Mouse (Mus musculus): ENCODE measurements at regions not wholly inside any gene's neighbourhood (a gene's known extent, or its start where the extent isn't known, plus 50 kb on each side); places are given as distances from the start of the nearest gene placed in this dataset.

DNA sequence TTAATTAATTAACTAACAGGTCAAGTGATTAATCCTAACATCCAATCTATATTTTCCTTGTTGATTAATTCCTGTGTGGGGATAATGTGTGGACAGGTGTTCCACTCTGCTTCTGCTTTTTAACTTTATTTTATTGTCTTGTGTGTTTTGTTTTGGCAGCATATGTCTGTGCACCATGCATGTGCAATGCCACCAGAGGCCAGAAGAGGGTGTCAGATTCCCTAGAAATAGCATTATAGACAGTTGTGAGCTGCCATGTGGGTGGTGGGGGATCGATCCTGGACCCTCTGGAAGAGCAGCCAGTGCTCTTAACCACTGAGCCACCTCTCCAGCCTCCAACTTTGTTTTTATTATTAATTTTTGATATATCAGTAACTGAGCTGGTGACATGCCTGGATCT, 65.6 kb downstream of the En1 start:
- Histone ChIP-seq H3K27ac (ENCODE audit: low read length) (no peak overlapping the region), H3K4me2 (ENCODE audit: low read depth, low read length) (no peak overlapping the region), H3K4me1 (ENCODE audit: control insufficient read depth, low read depth, low read length) (no peaks in the 10 kb centered on the region), H3K36me3 (ENCODE audit: control insufficient read depth, insufficient read depth) (no peaks in the 10 kb centered on the region), H3K4me3 (ENCODE audit: low read depth, low read length) (no peak overlapping the region), H3K9me3 (replicated peaks; ENCODE audit: control insufficient read depth, low read length) (no peaks in the 10 kb centered on the region), H3K9ac (ENCODE audit: low read depth, low read length) (no peak overlapping the region), H3K27me3 (ENCODE audit: control insufficient read depth, insufficient read depth, low read depth, low read length) (no peaks in the 10 kb centered on the region)
- ATAC-seq (ENCODE audit: low read depth): no peak
- 36% methylated on average over 1 of the region's 1 CpGs for WGBS (ENCODE audit: insufficient replicate concordance)

DNA sequence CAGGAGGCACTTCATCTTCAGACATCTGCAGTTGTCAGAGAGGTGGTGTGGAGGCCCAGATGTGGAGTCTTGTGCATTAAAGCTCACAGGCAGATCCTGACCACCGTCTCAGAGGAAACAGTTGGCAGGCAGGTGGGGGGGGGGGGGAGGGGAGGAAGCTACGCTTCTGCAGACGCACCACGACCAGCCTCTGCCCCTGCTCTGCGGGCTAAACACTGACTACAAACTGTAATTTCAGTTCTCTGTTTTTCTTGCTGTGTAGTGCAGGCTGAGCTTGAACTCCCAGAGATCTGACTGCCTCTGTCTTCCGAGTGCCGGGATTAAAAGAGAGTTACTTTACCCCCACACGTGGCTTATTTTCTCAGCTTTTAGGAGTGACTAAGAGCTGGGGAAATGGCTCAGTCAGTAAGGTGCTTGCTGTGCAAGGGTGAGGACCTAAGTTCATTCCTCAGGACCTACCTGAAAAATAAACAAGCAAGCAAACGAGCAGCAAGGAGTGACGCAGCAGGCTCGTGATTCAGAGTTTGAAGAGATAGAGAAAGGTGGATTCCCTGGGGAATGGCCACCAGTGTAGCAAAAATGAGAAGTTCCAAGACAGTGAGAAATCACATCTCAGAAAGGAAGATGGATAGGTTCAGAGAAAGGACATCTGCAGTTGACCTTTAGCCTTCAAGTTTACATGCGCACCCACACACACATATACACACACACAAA, 81.5 kb downstream of the En1 start:
- H3K27ac ChIP-seq (ENCODE audit: low read length): no peak overlapping the region
- no peak overlapping the region for H3K4me2 ChIP-seq (ENCODE audit: low read depth, low read length)
- no peak for ATAC-seq (ENCODE audit: low read depth)

DNA sequence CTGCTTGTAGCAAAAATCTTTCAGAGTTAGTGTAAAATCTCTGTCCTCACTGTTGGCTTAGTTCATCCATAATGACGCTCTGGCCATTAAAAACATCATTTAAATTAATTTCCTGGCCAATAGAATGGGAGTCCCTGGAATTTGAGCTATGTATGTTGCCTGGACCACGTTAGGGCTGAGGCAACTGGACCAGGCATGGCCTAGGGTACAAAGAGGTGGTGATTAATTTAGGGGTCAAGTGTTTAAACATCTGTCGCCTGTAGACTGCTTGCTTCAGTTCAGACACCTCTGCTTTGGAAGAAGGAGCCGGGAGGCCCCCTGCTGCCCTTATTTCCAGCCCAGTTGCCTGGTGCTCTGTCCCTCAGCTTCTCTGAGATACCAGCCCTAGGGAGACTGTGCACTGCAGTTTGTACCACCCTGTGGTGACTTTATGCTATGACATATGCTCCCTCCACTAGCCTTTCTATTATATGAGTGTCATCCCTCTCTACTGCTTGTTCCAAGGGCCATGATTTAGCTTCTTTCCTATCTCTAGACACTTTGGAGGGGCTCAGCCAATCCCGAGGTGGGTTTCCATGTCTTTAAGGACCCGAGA, 83.5 kb downstream of the En1 start:
- no peak for ATAC-seq (ENCODE audit: low read depth)
- Histone ChIP-seq H3K27me3 (ENCODE audit: control insufficient read depth, insufficient read depth, low read depth, low read length) (no peaks in the 10 kb centered on the region), H3K36me3 (ENCODE audit: control insufficient read depth, insufficient read depth) (no peaks in the 10 kb centered on the region), H3K4me3 (ENCODE audit: low read depth, low read length) (no peak overlapping the region), H3K27ac (ENCODE audit: low read length) (no peak overlapping the region), H3K4me2 (ENCODE audit: low read depth, low read length) (no peak overlapping the region), H3K9me3 (replicated peaks; ENCODE audit: control insufficient read depth, low read length) (no peaks in the 10 kb centered on the region), H3K9ac (ENCODE audit: low read depth, low read length) (no peak overlapping the region), H3K4me1 (ENCODE audit: control insufficient read depth, low read depth, low read length) (no peaks in the 10 kb centered on the region)
- WGBS (ENCODE audit: insufficient replicate concordance): 34% methylated on average over 6 of the region's 6 CpGs

More for the DNA sequence above, 81.5 kb downstream of the En1 start:
- H3K9me3 ChIP-seq (replicated peaks; ENCODE audit: control insufficient read depth, low read length): no peaks in the 10 kb centered on the region
- no peaks in the 10 kb centered on the region for H3K4me1 ChIP-seq (ENCODE audit: control insufficient read depth, low read depth, low read length)
- no peak overlapping the region for H3K9ac ChIP-seq (ENCODE audit: low read depth, low read length)
- no peak overlapping the region for H3K4me3 ChIP-seq (ENCODE audit: low read depth, low read length)
- no peaks in the 10 kb centered on the region for H3K27me3 ChIP-seq (ENCODE audit: control insufficient read depth, insufficient read depth, low read depth, low read length)
- WGBS (ENCODE audit: insufficient replicate concordance): 40% methylated on average over 11 of the region's 12 CpGs
- H3K36me3 ChIP-seq (ENCODE audit: control insufficient read depth, insufficient read depth): no peaks in the 10 kb centered on the region

DNA sequence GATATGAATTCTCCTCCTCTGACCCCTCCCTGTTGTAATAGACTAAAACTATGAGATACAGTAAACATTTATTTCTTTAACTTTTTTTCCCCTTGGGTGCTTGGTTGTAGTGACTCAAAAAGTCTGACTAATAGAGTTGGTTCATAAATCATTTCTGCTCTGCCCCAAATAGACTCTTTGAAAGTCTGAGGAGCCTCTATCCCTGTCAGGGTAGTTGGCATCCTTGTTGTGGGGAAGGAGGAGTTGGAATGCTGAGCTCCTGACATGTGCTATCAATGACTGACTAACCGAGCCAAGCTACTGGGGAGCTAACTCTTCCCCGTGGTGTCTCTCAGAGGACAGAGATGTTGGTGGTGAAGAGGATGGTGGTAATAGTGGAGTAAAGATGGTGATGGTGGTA, 89.4 kb downstream of the En1 start:
- H3K4me2 ChIP-seq (ENCODE audit: low read depth, low read length): no peak overlapping the region
- ATAC-seq (ENCODE audit: low read depth): no peak
- 48% methylated on average over 2 of the region's 2 CpGs for WGBS (ENCODE audit: insufficient replicate concordance)

DNA sequence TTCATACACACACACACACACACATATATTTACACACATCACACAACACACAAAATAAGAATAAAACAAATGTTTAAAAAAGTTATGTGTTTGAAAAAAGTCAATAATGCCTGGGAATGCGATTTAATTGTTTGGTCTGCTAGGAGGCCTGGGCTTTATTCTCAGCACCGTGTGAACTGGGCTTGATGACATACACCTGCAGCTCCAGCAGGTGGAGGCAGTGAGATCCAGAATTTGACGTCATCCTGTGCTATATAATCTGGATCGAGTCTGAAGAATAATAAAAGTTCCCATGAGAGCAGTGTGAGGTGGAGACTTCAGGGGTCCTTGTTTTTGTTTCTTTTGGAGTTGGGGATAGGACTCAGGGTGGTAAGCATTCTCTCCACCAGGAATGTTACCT, 96.0 kb downstream of the En1 start:
- WGBS (ENCODE audit: insufficient replicate concordance): 59% methylated on average over 4 of the region's 4 CpGs
- Histone ChIP-seq H3K9me3 (replicated peaks; ENCODE audit: control insufficient read depth, low read length) (no peaks in the 10 kb centered on the region), H3K36me3 (ENCODE audit: control insufficient read depth, insufficient read depth) (no peaks in the 10 kb centered on the region), H3K4me3 (ENCODE audit: low read depth, low read length) (no peak overlapping the region), H3K4me2 (ENCODE audit: low read depth, low read length) (no peak overlapping the region), H3K27ac (ENCODE audit: low read length) (no peak overlapping the region), H3K9ac (ENCODE audit: low read depth, low read length) (no peak overlapping the region), H3K4me1 (ENCODE audit: control insufficient read depth, low read depth, low read length) (no peaks in the 10 kb centered on the region), H3K27me3 (ENCODE audit: control insufficient read depth, insufficient read depth, low read depth, low read length) (no peaks in the 10 kb centered on the region)
- no peak for ATAC-seq (ENCODE audit: low read depth)

More for the DNA sequence above, 89.4 kb downstream of the En1 start:
- H3K9me3 ChIP-seq (replicated peaks; ENCODE audit: control insufficient read depth, low read length): no peaks in the 10 kb centered on the region
- no peak overlapping the region for H3K4me3 ChIP-seq (ENCODE audit: low read depth, low read length)
- H3K36me3 ChIP-seq (ENCODE audit: control insufficient read depth, insufficient read depth): no peaks in the 10 kb centered on the region
- H3K9ac ChIP-seq (ENCODE audit: low read depth, low read length): no peak overlapping the region
- H3K27ac ChIP-seq (ENCODE audit: low read length): no peak overlapping the region
- no peaks in the 10 kb centered on the region for H3K4me1 ChIP-seq (ENCODE audit: control insufficient read depth, low read depth, low read length)
- no peaks in the 10 kb centered on the region for H3K27me3 ChIP-seq (ENCODE audit: control insufficient read depth, insufficient read depth, low read depth, low read length)

DNA sequence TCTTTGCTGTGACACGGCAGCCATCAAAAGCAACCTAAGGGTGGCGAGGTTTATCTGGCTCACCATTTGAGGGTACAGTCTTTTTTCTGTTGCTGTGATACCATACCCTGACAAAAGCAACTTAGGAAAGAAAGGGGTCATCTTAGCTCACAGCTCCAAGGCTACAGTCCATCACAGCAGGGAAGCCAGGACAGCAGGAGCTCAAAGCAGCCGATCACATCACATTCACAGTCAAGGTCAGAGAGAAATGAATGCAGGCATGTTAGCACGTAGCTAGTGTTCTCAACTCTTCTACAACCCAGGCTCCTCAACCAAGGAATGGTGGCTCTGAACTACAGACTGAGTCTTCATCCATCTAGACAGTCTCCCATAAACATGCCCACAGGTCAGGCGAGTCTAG, 102.0 kb downstream of the En1 start:
- H3K9ac ChIP-seq (ENCODE audit: low read depth, low read length): no peak overlapping the region
- no peaks in the 10 kb centered on the region for H3K27me3 ChIP-seq (ENCODE audit: control insufficient read depth, insufficient read depth, low read depth, low read length)
- no peaks in the 10 kb centered on the region for H3K36me3 ChIP-seq (ENCODE audit: control insufficient read depth, insufficient read depth)
- H3K4me2 ChIP-seq (ENCODE audit: low read depth, low read length): no peak overlapping the region
- WGBS (ENCODE audit: insufficient replicate concordance): 59% methylated on average over 5 of the region's 5 CpGs
- H3K9me3 ChIP-seq (replicated peaks; ENCODE audit: control insufficient read depth, low read length): no peaks in the 10 kb centered on the region
- no peak overlapping the region for H3K4me3 ChIP-seq (ENCODE audit: low read depth, low read length)
- no peaks in the 10 kb centered on the region for H3K4me1 ChIP-seq (ENCODE audit: control insufficient read depth, low read depth, low read length)
- no peak overlapping the region for H3K27ac ChIP-seq (ENCODE audit: low read length)
- ATAC-seq (ENCODE audit: low read depth): no peak

DNA sequence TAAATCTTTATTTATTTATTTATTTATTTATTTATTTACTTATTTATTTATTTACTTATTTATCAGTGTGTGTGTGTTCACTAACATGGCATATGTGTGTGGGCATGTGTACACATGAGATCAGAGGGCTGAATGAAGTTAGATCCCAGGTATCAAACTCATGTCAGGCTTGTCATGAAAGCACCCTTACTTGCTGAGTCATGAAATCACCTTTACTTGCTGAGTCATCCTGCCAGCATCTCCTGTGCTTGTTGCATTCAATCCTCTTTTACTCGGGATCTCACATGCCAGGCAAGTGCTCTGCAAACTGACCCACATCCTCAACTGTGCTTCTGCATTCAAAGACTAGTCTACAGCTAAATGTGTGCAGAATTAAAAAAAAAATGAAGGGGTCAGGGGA, 103.8 kb downstream of the En1 start:
- Histone ChIP-seq H3K4me3 (ENCODE audit: low read depth, low read length) (no peak overlapping the region), H3K9me3 (replicated peaks; ENCODE audit: control insufficient read depth, low read length) (no peaks in the 10 kb centered on the region), H3K27me3 (ENCODE audit: control insufficient read depth, insufficient read depth, low read depth, low read length) (no peaks in the 10 kb centered on the region), H3K36me3 (ENCODE audit: control insufficient read depth, insufficient read depth) (no peaks in the 10 kb centered on the region), H3K4me1 (ENCODE audit: control insufficient read depth, low read depth, low read length) (no peaks in the 10 kb centered on the region), H3K4me2 (ENCODE audit: low read depth, low read length) (no peak overlapping the region), H3K9ac (ENCODE audit: low read depth, low read length) (no peak overlapping the region), H3K27ac (ENCODE audit: low read length) (no peak overlapping the region)
- WGBS (ENCODE audit: insufficient replicate concordance): 16% methylated on average over 1 of the region's 1 CpGs
- no peak for ATAC-seq (ENCODE audit: low read depth)

DNA sequence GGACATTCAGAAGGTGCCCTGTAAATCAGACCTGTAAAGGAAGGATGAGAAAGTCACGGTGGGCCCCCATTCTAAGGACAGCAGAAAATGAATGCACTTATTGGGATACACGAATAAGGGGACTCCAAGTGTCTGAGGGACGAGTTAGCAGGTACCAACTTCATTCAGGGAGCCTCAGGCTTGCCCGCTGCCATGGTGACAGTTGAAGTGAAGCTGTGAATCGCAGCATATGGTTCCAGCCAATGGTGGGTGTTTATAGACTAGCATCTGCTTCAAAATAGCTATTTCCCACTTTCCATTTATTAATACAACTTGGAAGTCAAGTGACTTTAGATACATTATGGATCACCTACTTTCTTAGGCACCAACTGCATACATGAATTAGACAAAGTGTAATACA, 106.3 kb downstream of the En1 start:
- Histone ChIP-seq H3K4me3 (ENCODE audit: low read depth, low read length) (no peak overlapping the region), H3K4me1 (ENCODE audit: control insufficient read depth, low read depth, low read length) (no peaks in the 10 kb centered on the region), H3K27me3 (ENCODE audit: control insufficient read depth, insufficient read depth, low read depth, low read length) (no peaks in the 10 kb centered on the region), H3K9ac (ENCODE audit: low read depth, low read length) (no peak overlapping the region), H3K9me3 (replicated peaks; ENCODE audit: control insufficient read depth, low read length) (no peaks in the 10 kb centered on the region), H3K4me2 (ENCODE audit: low read depth, low read length) (no peak overlapping the region), H3K27ac (ENCODE audit: low read length) (no peak overlapping the region), H3K36me3 (ENCODE audit: control insufficient read depth, insufficient read depth) (no peaks in the 10 kb centered on the region)
- WGBS (ENCODE audit: insufficient replicate concordance): 48% methylated on average over 5 of the region's 5 CpGs
- no peak for ATAC-seq (ENCODE audit: low read depth)

DNA sequence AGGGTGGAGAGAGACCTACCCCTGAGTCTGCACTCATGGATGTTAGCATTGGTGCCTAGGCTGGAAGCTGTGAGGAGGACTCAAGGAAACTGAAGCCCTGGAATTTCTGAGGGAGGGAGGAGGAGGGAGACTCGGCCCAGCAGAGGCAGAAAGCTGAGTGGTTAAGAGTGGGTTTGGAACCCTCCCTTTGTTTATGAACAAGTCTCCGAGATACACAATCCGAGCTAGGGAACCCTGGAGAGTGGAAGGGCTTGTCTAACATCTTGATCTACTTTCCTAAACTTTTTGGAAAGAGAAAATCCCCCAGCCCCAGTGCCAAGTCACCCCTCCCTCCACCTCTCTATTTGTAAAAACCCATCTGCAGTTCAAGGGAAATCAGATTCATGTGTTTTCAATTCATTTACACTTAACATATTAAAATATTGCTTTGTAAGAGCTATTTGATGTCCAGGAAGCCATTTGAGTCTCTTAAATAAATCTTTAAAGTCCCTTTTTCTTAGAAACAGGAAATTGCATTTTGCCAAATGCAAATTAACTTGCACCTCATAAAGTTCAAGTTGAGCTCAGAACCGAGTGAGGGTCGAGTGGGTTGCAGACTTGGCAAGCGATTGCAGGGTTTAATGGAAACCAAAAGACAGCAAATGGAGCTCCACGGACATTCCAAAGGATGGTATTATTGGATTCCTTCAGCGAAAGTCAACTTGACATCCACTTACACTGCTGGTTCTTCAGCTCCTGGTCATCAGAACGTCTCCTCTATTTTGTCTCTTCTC, 113.1 kb downstream of the En1 start:
- no peak overlapping the region for H3K4me2 ChIP-seq (ENCODE audit: low read depth, low read length)
- H3K4me1 ChIP-seq (ENCODE audit: control insufficient read depth, low read depth, low read length): no peaks in the 10 kb centered on the region
- WGBS (ENCODE audit: insufficient replicate concordance): 56% methylated on average over 9 of the region's 9 CpGs
- no peak overlapping the region for H3K27ac ChIP-seq (ENCODE audit: low read length)
- ATAC-seq (ENCODE audit: low read depth): no peak
- no peak overlapping the region for H3K9ac ChIP-seq (ENCODE audit: low read depth, low read length)
- no peaks in the 10 kb centered on the region for H3K9me3 ChIP-seq (replicated peaks; ENCODE audit: control insufficient read depth, low read length)
- H3K27me3 ChIP-seq (ENCODE audit: control insufficient read depth, insufficient read depth, low read depth, low read length): no peaks in the 10 kb centered on the region
- no peaks in the 10 kb centered on the region for H3K36me3 ChIP-seq (ENCODE audit: control insufficient read depth, insufficient read depth)
- H3K4me3 ChIP-seq (ENCODE audit: low read depth, low read length): no peak overlapping the region
